Mouse (Mus musculus) heart, postnatal 0 days (tissue): Measurements from ENCODE around the gene Hoxb5. TPM values are rescaled to one million over a fixed set of nuclear protein-coding genes. Genes with fewer than 3 reads are reported as not detected.

ENCODE experiments used
- ATAC-seq: fragments of 200-750 bp; cut with Nextera tagmentation; 2 replicates; pipeline ENCODE4 v1.8.0; 2017; ENCODE audit warnings: low read depth, moderate number of reproducible peaks, moderate library complexity; ENCODE audit not compliant: insufficient read depth
- DNase-seq: peaks from one replicate; pipeline ENCODE4 v3.0.0-alpha.2; 2016; ENCODE audit warnings: low spot score
- H3K27ac ChIP-seq: fragments of 300-500 bp; sonication (generic); 2 replicates; pipeline ENCODE4 v1.5.1; 2014; ENCODE audit warnings: low read depth, mild to moderate bottlenecking
- H3K27me3 ChIP-seq: fragments of 300-500 bp; sonication (generic); 2 replicates; pipeline ENCODE4 v1.6.1; 2014; ENCODE audit warnings: low read length, mixed read lengths; ENCODE audit not compliant: control insufficient read depth, insufficient read depth
- H3K36me3 ChIP-seq: fragments of 300-500 bp; sonication (generic); replicated peaks from 2 replicates; pipeline ENCODE4 v1.6.1; 2014; ENCODE audit warnings: low read length, mixed read lengths; ENCODE audit not compliant: control insufficient read depth, insufficient read depth
- H3K4me1 ChIP-seq: fragments of 300-500 bp; sonication (generic); 2 replicates; pipeline ENCODE4 v1.6.1; 2014; ENCODE audit warnings: antibody characterized with exemption; ENCODE audit not compliant: control insufficient read depth, insufficient read depth
- H3K4me2 ChIP-seq: fragments of 300-500 bp; sonication (generic); 2 replicates; pipeline ENCODE4 v1.6.1; 2014; ENCODE audit warnings: low read depth, mild to moderate bottlenecking, low read length, moderate library complexity
- H3K4me3 ChIP-seq: fragments of 300-500 bp; sonication (generic); 2 replicates; pipeline ENCODE4 v1.5.1; 2014; ENCODE audit warnings: low read depth, low read length
- H3K9ac ChIP-seq: fragments of 300-500 bp; sonication (generic); replicated peaks from 2 replicates; pipeline ENCODE4 v1.6.1; 2014; ENCODE audit warnings: low read depth, low read length, mixed read lengths
- H3K9me3 ChIP-seq: fragments of 300-500 bp; sonication (generic); replicated peaks from 2 replicates; pipeline ENCODE4 v1.6.1; 2016; ENCODE audit warnings: low read length; ENCODE audit not compliant: control insufficient read depth
- CTCF ChIP-seq: IDR thresholded peaks from 2 replicates; pipeline ENCODE4 v1.5.1; 2016; ENCODE audit warnings: antibody characterized with exemption, control low read depth, low read depth
- EP300 ChIP-seq: IDR thresholded peaks from 2 replicates; pipeline ENCODE4 v1.6.1; 2016; ENCODE audit warnings: antibody characterized with exemption, low read depth
- WGBS: fragments of 180-500 bp; shearing (Covaris S2); extraction: QIAGEN DNeasy Blood & Tissue Kit; methylation state at CpG from one replicate; pipeline ENCODE4 v1.1.7; 2014; 5-methylcytosine and 5-hydroxymethylcytosine counted together
- polyA plus RNA-seq: library from polyadenylated mRNA; unstranded; fragments of >200 nt; fragmentation: Nextera tagmentation; extraction: Ambion mirVana; gene quantifications from 2 replicates; pipeline ENCODE4 v1.2.1, GENCODE M21; 2015
- total RNA-seq: library from RNA; depleted of rRNA; stranded (reverse); fragments of >200 nt; gene quantifications from 2 replicates; pipeline ENCODE4 v1.2.3, GENCODE M21; 2014; ENCODE audit warnings: low replicate concordance

Hoxb5 gene
- total and polyA plus RNA-seq, 2 experiments from 2014 or later, result 0.08 to 0.19 TPM

DNA sequence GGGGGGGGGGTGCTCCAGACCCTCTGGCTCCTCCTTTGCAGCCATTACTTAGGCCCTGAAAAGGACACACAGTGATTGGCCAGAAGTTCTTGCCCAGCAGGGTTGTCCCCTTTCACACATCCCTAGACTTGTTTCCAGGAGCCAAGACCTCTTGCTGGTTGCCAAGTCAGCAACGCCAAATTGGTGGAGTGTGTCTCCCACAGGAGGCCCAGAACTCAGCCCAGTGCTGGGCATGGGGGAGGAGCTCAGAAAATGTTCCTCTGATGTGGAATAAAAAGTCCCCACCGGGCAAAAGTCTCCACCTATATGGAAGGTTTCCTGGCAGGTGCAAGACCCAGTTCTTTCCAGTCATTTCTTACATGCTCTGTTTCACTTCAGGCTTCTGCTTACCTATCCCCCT is 44.1 kb upstream of the Hoxb5 start:
- no peaks in the 10 kb centered on the region for H3K9me3 ChIP-seq
- ATAC-seq, result no peak
- H3K4me1 ChIP-seq, result no peaks in the 10 kb centered on the region
- DNase-seq, result no peak
- no peak overlapping the region for H3K4me2 ChIP-seq
- no peak overlapping the region for H3K9ac ChIP-seq
- peaks cover 100% of the 10 kb centered on the region for H3K27me3 ChIP-seq
- no peaks in the 10 kb centered on the region for H3K36me3 ChIP-seq
- H3K4me3 ChIP-seq, result no peak overlapping the region
- 5% methylated on average over 2 of the region's 2 CpGs for WGBS
- no peak overlapping the region for H3K27ac ChIP-seq
- TF ChIP-seq EP300 (no peak), CTCF (no peak)

DNA sequence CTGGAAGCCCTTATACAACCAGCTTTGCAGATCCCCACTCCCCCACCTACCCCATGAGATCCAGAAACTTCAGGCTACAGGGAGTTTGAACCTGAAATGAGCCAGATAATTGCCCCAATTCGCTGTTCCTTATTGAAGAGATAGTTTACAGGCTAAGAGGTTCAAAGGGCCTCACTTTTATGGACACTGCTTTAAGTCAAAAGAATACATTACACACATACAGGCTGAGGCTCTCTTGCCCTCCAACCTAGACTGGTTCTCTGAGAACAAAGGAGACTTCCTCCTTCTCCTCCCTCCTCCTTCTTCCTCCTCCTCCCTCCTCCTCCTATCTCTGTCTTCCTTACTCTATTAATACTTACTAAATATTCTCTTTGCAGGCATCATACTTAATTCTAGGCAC is 43.6 kb upstream of the Hoxb5 start:
- no peaks in the 10 kb centered on the region for H3K9me3 ChIP-seq
- H3K36me3 ChIP-seq, result no peaks in the 10 kb centered on the region
- H3K27ac ChIP-seq, result no peak overlapping the region
- DNase-seq (no peak), ATAC-seq (no peak)
- H3K9ac ChIP-seq, result no peak overlapping the region
- H3K4me3 ChIP-seq, result no peak overlapping the region
- H3K4me2 ChIP-seq, result no peak overlapping the region
- H3K4me1 ChIP-seq, result no peaks in the 10 kb centered on the region
- peaks cover 100% of the 10 kb centered on the region for H3K27me3 ChIP-seq
- TF ChIP-seq EP300 (no peak), CTCF (no peak)
- WGBS, result 11% methylated on average over 1 of the region's 1 CpGs

DNA sequence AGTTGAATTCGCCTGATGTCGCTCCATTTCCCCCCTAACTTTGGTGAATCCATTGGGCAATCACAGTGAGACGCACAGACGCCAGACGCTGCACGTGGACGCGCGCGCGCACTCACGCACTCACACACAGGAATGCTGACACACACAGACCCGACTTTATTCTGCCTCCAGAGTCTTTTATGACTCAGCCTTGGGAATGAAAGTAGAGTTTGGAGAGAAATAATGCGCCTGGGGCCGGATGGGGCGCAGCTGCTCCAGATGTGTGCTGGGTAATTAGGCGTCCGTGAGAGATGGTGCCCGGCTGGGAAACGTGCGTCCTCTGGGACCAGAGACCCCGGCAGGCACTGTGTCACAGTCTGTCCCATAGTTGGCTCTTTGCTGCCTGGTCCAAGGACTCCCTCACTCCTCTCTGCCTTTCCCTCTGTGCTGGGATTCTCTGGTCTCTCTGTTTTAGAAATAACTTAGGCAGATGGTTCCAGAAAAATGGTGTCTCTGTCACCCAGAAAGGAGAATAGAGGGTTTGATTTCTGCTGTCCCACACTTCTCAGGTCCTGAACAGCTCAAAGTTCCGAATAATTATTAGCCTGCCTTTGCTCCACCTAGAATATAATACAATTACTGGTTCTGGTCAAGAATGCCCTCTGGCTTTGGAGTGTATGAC is 42.7 kb upstream of the Hoxb5 start:
- H3K27ac ChIP-seq, result no peak overlapping the region
- no peaks in the 10 kb centered on the region for H3K36me3 ChIP-seq
- H3K4me1 ChIP-seq, result no peaks in the 10 kb centered on the region
- H3K9ac ChIP-seq, result no peak overlapping the region
- DNase-seq (no peak), ATAC-seq (no peak)
- H3K27me3 ChIP-seq, result peaks cover 100% of the 10 kb centered on the region
- TF ChIP-seq CTCF (no peak), EP300 (no peak)
- no peaks in the 10 kb centered on the region for H3K9me3 ChIP-seq
- H3K4me3 ChIP-seq, result no peak overlapping the region
- H3K4me2 ChIP-seq, result no peak overlapping the region
- 4% methylated on average over 23 of the region's 23 CpGs for WGBS

DNA sequence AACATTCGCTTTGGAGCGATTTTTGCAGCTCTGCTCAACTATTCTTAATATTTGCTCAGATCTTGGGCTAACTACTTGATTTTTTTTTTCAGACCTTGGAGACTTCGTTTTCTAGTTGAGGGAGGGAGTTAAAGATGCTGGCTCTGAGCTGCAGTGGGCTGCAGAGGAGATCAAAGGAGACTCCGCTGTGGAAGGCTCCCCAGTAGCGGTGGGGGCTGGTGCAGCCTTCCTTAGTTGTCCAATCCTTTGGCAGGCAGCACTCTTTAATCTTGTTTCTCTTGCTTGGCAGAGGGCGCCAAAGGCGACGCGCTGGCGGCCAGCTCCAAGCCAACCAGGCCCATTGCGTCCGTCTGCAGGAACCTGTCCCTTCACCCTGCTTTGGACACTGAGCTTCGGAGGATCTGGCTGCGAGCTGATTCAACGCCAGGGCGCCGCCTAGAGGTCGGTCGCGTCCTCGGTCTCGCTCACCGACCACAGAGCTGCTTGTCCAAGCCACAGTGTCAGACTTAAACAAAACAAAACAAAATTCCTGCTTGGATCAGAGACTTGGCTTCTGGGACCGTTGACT is 41.7 kb upstream of the Hoxb5 start:
- H3K4me2 ChIP-seq, result no peak overlapping the region
- no peak overlapping the region for H3K4me3 ChIP-seq
- no peaks in the 10 kb centered on the region for H3K36me3 ChIP-seq
- H3K9ac ChIP-seq, result no peak overlapping the region
- DNase-seq (peak; percentile 39), ATAC-seq (peak; percentile 57)
- no peaks in the 10 kb centered on the region for H3K9me3 ChIP-seq
- no peak overlapping the region for H3K27ac ChIP-seq
- H3K4me1 ChIP-seq, result no peaks in the 10 kb centered on the region
- peak; percentile 62 for TF ChIP-seq CTCF
- TF ChIP-seq EP300, result no peak
- peaks cover 100% of the 10 kb centered on the region for H3K27me3 ChIP-seq
- 2% methylated on average over 24 of the region's 24 CpGs for WGBS

DNA sequence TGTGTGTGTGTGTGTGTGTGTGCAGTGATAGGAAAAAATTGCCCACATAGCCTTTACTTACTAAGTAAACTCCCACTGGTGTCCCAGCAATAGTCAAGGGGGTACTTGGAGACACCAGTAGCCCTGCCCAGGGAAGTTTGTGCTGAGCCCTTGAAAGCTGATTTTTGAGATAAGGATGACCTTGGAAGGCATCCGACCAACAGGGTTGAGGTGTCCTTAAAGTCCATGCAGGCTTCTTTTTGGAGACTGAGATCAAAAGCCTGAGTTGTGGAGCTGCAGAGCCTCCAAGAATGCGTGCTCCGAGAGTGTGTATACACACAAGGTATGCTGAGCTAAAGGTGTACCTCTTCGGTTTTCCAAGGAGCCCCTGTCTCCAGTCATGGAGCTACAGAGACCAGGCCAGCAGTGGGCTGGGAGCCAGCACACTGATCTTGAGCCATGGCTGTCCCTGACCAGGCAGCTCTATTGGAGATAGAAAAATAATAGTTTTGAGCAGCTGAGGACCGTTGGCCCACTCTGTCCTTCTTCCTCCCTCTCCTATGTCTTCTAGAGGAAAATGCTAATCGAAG is 40.8 kb upstream of the Hoxb5 start:
- no peak for TF ChIP-seq EP300
- no peak for TF ChIP-seq CTCF
- DNase-seq (no peak), ATAC-seq (no peak)
- H3K27ac ChIP-seq, result no peak overlapping the region
- no peaks in the 10 kb centered on the region for H3K9me3 ChIP-seq
- no peak overlapping the region for H3K4me2 ChIP-seq
- H3K9ac ChIP-seq, result no peak overlapping the region
- no peak overlapping the region for H3K4me3 ChIP-seq
- H3K27me3 ChIP-seq, result peaks cover 100% of the 10 kb centered on the region
- H3K36me3 ChIP-seq, result no peaks in the 10 kb centered on the region
- no peaks in the 10 kb centered on the region for H3K4me1 ChIP-seq
- 11% methylated on average over 6 of the region's 6 CpGs for WGBS
